In the genomic region with DNA sequence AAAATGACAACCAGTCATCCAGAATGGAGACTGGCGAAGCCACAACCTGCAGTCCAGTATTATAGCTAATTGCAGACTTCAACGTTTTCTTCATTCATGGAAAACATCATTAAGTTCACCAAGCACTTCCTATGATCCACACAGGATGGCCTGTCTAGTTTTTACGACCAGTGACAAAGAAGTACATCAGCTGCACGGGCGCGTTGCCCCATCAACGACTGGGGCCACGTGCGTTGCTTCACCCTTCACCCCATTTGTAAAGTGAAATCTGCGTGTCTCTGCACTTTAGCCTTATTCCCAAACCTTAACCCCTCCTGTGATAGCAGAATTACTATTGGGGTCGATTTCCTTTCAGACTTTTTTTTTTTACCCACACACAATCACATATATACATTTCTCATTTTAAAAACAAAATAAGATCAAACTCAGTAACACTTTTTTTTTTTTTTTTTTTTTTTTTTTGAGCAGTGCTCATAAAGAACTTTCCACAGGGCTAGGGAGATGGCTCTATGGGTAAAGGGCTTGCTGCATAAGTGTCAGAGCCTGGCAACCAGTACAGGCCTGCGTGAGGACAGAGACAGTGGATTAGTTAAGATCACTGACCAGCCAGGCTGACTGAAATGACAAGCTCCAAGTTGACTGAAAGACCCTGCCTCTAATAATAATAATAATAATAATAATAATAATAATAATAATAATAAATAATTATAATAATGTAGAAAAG, we compare ENCODE assay signal across 19 mouse cellular contexts.
DNase-seq lines count a peak whose midpoint lies in the region; ATAC-seq lines count a peak whose summit lies in the region.
"Had no signal": no experiment of that assay in that cellular context is flagged by ENCODE, and none has a peak within 500 bp of the region (broad histone marks: within the 10 kb centered on the region; RNA-seq: fewer than 3 reads in every experiment).

No protein-coding gene starts in this region.

- no peaks in the 10 kb centered on the region for H3K36me3 ChIP-seq in lung, embryonic 15.5 days
- H3K36me3 ChIP-seq: embryonic facial prominence, embryonic 13.5 days; heart, embryonic 12.5 days; hindbrain, embryonic 15.5 days had no signal

- no peaks in the 10 kb centered on the region for H3K27me3 ChIP-seq in lung, embryonic 15.5 days
- H3K27me3 ChIP-seq: embryonic facial prominence, embryonic 13.5 days; forebrain, embryonic 13.5 days; heart, embryonic 12.5 days; hindbrain, embryonic 15.5 days had no signal

- H3K9ac ChIP-seq in lung, embryonic 15.5 days, result no peak overlapping the region
- H3K9ac ChIP-seq: embryonic facial prominence, embryonic 13.5 days; forebrain, embryonic 13.5 days; forebrain, postnatal 0 days; heart, embryonic 12.5 days; hindbrain, embryonic 15.5 days had no signal

- H3K4me3 ChIP-seq in brown adipose tissue, adult 24 weeks (ENCODE audit: insufficient read depth, low read depth, low read length), result no peak overlapping the region
- no peak overlapping the region for H3K4me3 ChIP-seq in lung, embryonic 15.5 days
- H3K4me3 ChIP-seq: embryonic facial prominence, embryonic 13.5 days; forebrain, embryonic 13.5 days; heart, embryonic 12.5 days; hindbrain, embryonic 15.5 days had no signal

- DNase-seq in adipocyte (ENCODE audit: low spot score), result peak; percentile 62
- peak; percentile 62 for DNase-seq in lung, postnatal 14 days
- no peak for DNase-seq in layer of hippocampus, adult 11-12 months (ENCODE audit: low spot score)
- no peak for DNase-seq in left cerebral cortex, postnatal 10 days (ENCODE audit: extremely low spot score in 1 of 2, low spot score in 2 of 2)
- no peak for DNase-seq in thymus, postnatal 10 days (ENCODE audit: low spot score in 2 of 2)
- DNase-seq: adrenal gland, postnatal 10 days; cerebellum, adult 11-12 months; cerebellum, adult 9-11 months; cerebellum, postnatal 36 days; forebrain, postnatal 0 days; gastrocnemius, postnatal 14 days; heart, postnatal 36 days had no signal

- peak; percentile 91 for ATAC-seq in lung, embryonic 15.5 days (ENCODE audit: borderline replicate concordance, extremely low read depth, low FRiP score, low TSS enrichment)
- no peak for ATAC-seq in erythroblast, adult 5-6 weeks (replicated peaks; ENCODE audit: low FRiP score, poor library complexity, severe bottlenecking)
- ATAC-seq: forebrain, embryonic 13.5 days; forebrain, postnatal 0 days had no signal

- WGBS in lung, embryonic 15.5 days, result 46% methylated on average over 12 of the region's 12 CpGs

- H3K4me2 ChIP-seq in lung, embryonic 15.5 days, result no peak overlapping the region
- H3K4me2 ChIP-seq: embryonic facial prominence, embryonic 13.5 days; forebrain, embryonic 13.5 days; heart, embryonic 12.5 days; hindbrain, embryonic 15.5 days had no signal

- no peaks in the 10 kb centered on the region; the same call in 1 of the 2 replicates for H3K4me1 ChIP-seq in brown adipose tissue, adult 24 weeks (ENCODE audit: control insufficient read depth, insufficient read depth, insufficient read length, low read length)
- H3K4me1 ChIP-seq in lung, embryonic 15.5 days, result no peaks in the 10 kb centered on the region
- H3K4me1 ChIP-seq: embryonic facial prominence, embryonic 13.5 days; forebrain, embryonic 13.5 days; heart, embryonic 12.5 days; hindbrain, embryonic 15.5 days had no signal

- no peaks in the 10 kb centered on the region for H3K9me3 ChIP-seq in lung, embryonic 15.5 days
- H3K9me3 ChIP-seq: embryonic facial prominence, embryonic 13.5 days; forebrain, embryonic 13.5 days; hindbrain, embryonic 15.5 days had no signal

- H3K27ac ChIP-seq in brown adipose tissue, adult 24 weeks (replicated peaks; ENCODE audit: low read depth, low read length), result peak overlapping the region; percentile 20; the same call in 1 of the 2 replicates
- peak overlapping the region; percentile 51; the same call in 1 of the 2 replicates for H3K27ac ChIP-seq in lung, embryonic 15.5 days
- H3K27ac ChIP-seq: embryonic facial prominence, embryonic 13.5 days; forebrain, embryonic 13.5 days; hindbrain, embryonic 15.5 days had no signal

- intact Hi-C loops in left cerebral cortex, postnatal 10 days (cut with DNase I), result no loop called here

Comparison
In these comparisons a context has a peak if more than half of its experiments do, and no peak if none do; other contexts are left out.
1. DNase-seq: peak in adipocyte (single experiment) and lung, postnatal 14 days (single experiment); none in layer of hippocampus, adult 11-12 months (single experiment), left cerebral cortex, postnatal 10 days (0 of 2) and thymus, postnatal 10 days (0 of 2).